Mouse (Mus musculus): Measurements from ENCODE around the gene Trim17. TPM values are rescaled to one million over a fixed set of nuclear protein-coding genes. Genes with fewer than 3 reads are reported as not detected.

The Trim17 gene
- polyA plus RNA-seq, 1 experiment from 2014 or later, result 0.32 TPM

DNA sequence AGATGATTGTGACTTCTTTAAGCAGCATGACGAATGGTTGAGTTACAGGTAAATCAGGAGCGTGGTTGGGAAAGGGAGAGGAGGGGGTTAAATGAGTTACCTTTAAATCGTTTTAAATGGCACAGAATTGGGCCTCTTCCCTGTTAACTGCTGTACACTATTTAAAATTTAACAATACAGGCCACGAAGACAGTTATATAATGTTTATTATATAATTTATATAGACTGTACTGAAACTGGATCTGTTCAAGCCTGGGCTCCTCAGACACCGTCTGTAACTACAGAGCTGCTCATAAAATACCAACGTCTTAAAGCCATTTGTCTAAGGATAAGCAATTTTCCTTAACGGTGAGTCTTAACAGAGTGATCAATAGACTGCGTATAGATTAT, 1.4 kb downstream of the Trim17 start:
- ATAC-seq (replicated peaks; ENCODE audit: low FRiP score, low read depth) (no peak), DNase-seq (ENCODE audit: low spot score) (no peak)
- Histone ChIP-seq H3K27me3 (ENCODE audit: insufficient read depth, low read length) (no peaks in the 10 kb centered on the region), H3K9me3 (replicated peaks; ENCODE audit: low read length) (no peaks in the 10 kb centered on the region), H3K4me1 (replicated peaks; ENCODE audit: insufficient read depth, low read length) (peaks cover 10% of the 10 kb centered on the region; the same call in 1 of the 2 replicates), H3K36me3 (ENCODE audit: insufficient read depth, low read length) (no peaks in the 10 kb centered on the region), H3K27ac (no peak overlapping the region; the same call in 1 of the 2 replicates), H3K9ac (ENCODE audit: low read depth, low read length) (peak overlapping the region; percentile 87), H3K4me2 (ENCODE audit: low read length) (peak overlapping the region; percentile 66), H3K4me3 (replicated peaks; ENCODE audit: low read depth, low read length) (peak overlapping the region; percentile 76)
- WGBS, result 16% methylated on average over 8 of the region's 8 CpGs
- no peak for TF ChIP-seq CTCF (IDR thresholded peaks at IDR 0.05; ENCODE audit: low read depth)

DNA sequence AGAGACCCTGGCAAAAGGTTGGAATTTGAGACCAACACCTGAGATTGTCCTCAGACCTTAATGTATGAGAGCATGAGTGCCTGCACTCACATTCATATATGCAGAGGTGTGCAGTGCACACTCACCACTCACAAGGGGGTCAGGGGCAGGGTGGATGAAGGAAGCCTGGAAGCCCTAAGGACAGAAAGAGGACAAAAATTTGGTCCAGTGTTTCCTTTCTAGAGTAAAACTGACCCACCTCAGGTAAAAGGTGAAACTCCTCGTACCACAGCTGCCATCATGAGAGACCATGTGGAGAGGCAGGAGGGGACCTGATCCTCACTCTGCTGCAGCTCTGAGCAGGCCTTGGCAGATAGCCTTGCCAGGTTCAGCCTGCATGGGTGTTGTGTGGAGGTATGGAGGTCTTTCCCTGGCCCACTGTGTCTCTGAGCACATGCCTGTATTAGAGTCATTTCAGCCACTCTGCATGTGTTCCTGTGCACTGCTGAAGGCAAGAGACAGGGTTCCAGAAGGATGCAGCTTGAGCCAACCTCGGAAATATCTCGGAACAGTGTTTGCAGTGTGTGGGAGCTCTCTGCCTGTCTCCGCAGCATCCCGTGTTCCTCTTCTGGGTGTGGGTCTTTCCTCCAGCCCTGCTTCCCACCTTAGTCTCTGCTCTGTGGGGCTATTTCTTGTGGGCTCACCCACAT, 2.9 kb downstream of the Trim17 start:
- DNase-seq (ENCODE audit: low spot score), result no peak
- 72% methylated on average over 5 of the region's 5 CpGs for WGBS

DNA sequence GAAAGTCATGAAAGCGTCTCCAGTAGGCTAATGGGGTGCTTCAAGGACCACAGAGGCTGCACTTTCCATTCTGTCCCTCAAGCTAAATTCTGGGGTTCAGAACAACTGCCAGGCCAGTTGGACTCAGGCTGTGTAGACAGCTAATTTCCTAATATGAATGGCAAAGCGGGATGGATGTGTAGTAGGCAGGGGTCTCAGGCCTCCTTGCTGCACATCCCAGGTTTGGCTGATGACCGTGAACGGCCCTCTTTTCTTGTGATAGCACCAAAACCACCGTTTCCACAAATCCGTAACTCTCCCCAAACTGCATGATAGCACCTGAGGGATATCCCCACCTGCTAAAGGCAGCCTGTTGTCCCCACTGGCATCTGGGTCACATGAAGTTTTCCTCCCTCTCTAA, 4.1 kb downstream of the Trim17 start:
- H3K4me1 ChIP-seq (replicated peaks; ENCODE audit: insufficient read depth, low read length), result peaks cover 10% of the 10 kb centered on the region; the same call in 1 of the 2 replicates
- WGBS, result 85% methylated on average over 6 of the region's 6 CpGs
- H3K9me3 ChIP-seq (replicated peaks; ENCODE audit: low read length), result no peaks in the 10 kb centered on the region
- H3K4me3 ChIP-seq (replicated peaks; ENCODE audit: low read depth, low read length), result no peak overlapping the region
- H3K9ac ChIP-seq (ENCODE audit: low read depth, low read length), result no peak overlapping the region
- ATAC-seq (replicated peaks; ENCODE audit: low FRiP score, low read depth) (no peak), DNase-seq (ENCODE audit: low spot score) (no peak)
- H3K36me3 ChIP-seq (ENCODE audit: insufficient read depth, low read length), result no peaks in the 10 kb centered on the region
- no peak for TF ChIP-seq CTCF (IDR thresholded peaks at IDR 0.05; ENCODE audit: low read depth)
- no peak overlapping the region for H3K27ac ChIP-seq
- H3K4me2 ChIP-seq (ENCODE audit: low read length), result no peak overlapping the region
- no peaks in the 10 kb centered on the region for H3K27me3 ChIP-seq (ENCODE audit: insufficient read depth, low read length)

More for the DNA sequence above, 2.9 kb downstream of the Trim17 start:
- no peaks in the 10 kb centered on the region for H3K9me3 ChIP-seq (replicated peaks; ENCODE audit: low read length)
- no peak overlapping the region for H3K27ac ChIP-seq
- H3K4me3 ChIP-seq (replicated peaks; ENCODE audit: low read depth, low read length), result no peak overlapping the region
- H3K4me1 ChIP-seq (replicated peaks; ENCODE audit: insufficient read depth, low read length), result peaks cover 10% of the 10 kb centered on the region; the same call in 1 of the 2 replicates
- peak overlapping the region; percentile 66 for H3K4me2 ChIP-seq (ENCODE audit: low read length)
- no peak for TF ChIP-seq CTCF (IDR thresholded peaks at IDR 0.05; ENCODE audit: low read depth)
- H3K27me3 ChIP-seq (ENCODE audit: insufficient read depth, low read length), result no peaks in the 10 kb centered on the region
- no peak for ATAC-seq (replicated peaks; ENCODE audit: low FRiP score, low read depth)
- no peaks in the 10 kb centered on the region for H3K36me3 ChIP-seq (ENCODE audit: insufficient read depth, low read length)
- no peak overlapping the region for H3K9ac ChIP-seq (ENCODE audit: low read depth, low read length)

DNA sequence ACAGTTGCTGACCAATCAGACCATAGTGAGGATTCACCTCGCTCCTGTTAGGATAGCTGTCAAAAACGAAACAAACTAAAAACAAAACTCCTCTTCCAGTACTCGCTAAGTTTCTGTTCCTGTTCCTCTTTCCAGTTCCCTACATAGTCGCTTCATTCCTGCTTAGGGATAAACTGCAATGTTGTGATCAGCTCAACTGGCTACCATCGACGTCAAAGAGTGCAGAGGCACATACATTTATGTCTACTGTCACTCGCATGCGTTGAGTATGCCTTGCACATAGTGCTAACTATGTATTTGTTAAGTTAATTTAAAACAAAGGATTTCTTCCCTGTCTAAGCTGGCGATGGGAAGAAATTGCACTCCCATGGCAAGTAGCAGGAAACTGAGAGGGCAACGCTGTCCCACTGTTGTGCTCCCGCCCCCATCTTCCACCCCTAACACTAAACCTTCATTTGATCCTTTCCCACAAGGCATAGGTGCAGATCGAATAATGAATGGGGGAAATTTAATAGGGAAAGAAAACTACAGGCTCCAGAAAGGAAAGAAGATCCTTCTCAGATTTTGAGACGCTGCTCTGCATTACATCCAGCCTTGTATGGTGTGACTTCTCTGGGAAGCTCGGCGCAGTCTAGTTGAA, 4.8 kb downstream of the Trim17 start:
- Histone ChIP-seq H3K27ac (no peak overlapping the region), H3K4me1 (replicated peaks; ENCODE audit: insufficient read depth, low read length) (peaks cover 10% of the 10 kb centered on the region; the same call in 1 of the 2 replicates), H3K4me3 (replicated peaks; ENCODE audit: low read depth, low read length) (peak overlapping the region; percentile 39), H3K4me2 (ENCODE audit: low read length) (peak overlapping the region; percentile 75), H3K9me3 (replicated peaks; ENCODE audit: low read length) (no peaks in the 10 kb centered on the region), H3K27me3 (ENCODE audit: insufficient read depth, low read length) (no peaks in the 10 kb centered on the region), H3K36me3 (ENCODE audit: insufficient read depth, low read length) (no peaks in the 10 kb centered on the region), H3K9ac (ENCODE audit: low read depth, low read length) (peak overlapping the region; percentile 46; the same call in 1 of the 2 replicates)
- DNase-seq (ENCODE audit: low spot score), result no peak
- ATAC-seq (replicated peaks; ENCODE audit: low FRiP score, low read depth), result no peak
- 28% methylated on average over 15 of the region's 15 CpGs for WGBS
- TF ChIP-seq CTCF (IDR thresholded peaks at IDR 0.05; ENCODE audit: low read depth), result no peak

DNA sequence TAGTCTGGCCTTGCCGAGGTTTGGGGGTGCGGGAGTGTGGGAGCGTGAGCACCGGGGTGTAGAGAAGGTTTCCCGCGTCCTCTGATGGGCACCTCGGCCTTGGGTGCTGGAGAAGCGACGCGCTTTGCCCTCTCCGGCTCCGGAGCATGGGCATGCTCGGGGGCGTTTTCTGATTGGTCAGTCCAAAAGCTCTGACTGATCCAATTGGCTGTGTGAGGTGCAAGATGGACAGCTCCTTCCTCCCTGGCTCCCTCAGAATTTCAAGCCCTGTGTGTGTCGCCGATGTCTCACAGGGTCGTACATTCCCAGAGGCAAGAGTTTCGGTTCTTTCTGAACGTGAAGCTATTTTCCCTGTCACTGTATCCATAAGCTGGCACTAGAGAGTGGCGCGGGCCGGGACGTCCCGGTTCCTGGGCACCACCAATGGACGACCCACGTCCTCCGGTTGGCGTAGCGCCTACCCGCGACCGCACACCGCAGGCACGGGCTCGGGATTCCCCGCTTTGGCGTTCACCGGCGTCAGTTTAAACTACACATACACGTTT, 5.5 kb downstream of the Trim17 start:
- no peaks in the 10 kb centered on the region for H3K27me3 ChIP-seq (ENCODE audit: insufficient read depth, low read length)
- H3K9ac ChIP-seq (ENCODE audit: low read depth, low read length), result peak overlapping the region; percentile 46
- peak; percentile 81 for ATAC-seq (replicated peaks; ENCODE audit: low FRiP score, low read depth)

DNA sequence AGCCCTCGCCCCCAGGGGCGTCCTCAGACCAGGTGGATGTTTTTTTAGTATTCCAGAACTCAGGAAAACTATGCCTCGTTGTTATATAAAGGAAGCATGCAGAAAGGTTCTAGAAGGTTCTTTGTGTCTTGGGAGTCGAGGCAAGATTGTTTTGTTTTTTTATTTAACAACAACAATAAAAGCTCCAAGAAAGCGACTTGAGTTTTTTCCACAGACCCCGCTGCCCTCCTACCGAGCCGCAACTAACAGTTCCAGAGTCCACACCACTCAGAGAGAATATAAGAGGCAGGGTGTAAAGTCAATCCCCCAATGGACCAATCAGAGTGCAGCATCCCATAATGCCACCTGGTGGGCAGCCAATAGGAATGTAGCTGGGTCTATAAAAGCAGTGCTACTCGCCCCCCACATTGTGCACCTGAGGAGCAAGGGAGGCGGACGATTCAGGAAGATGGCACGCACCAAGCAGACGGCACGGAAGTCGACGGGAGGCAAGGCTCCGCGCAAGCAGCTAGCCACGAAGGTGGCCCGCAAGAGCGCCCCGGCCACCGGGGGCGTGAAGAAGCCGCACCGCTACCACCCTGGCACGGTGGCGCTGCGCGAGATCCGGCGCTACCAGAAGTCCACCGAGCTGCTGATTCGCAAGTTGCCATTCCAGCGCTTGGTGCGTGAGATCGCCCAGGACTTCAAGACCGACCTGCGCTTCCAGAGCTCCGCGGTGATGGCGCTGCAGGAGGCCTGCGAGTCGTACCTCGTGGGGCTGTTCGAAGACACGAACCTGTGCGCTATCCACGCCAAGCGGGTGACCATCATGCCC, 7.1 kb downstream of the Trim17 start:
- Histone ChIP-seq H3K36me3 (ENCODE audit: insufficient read depth, low read length) (no peaks in the 10 kb centered on the region), H3K27ac (no peak overlapping the region), H3K4me1 (replicated peaks; ENCODE audit: insufficient read depth, low read length) (peaks cover 15% of the 10 kb centered on the region), H3K27me3 (ENCODE audit: insufficient read depth, low read length) (no peaks in the 10 kb centered on the region), H3K4me3 (replicated peaks; ENCODE audit: low read depth, low read length) (no peak overlapping the region), H3K4me2 (ENCODE audit: low read length) (no peak overlapping the region), H3K9me3 (replicated peaks; ENCODE audit: low read length) (no peaks in the 10 kb centered on the region), H3K9ac (ENCODE audit: low read depth, low read length) (no peak overlapping the region)
- DNase-seq (ENCODE audit: low spot score) (no peak), ATAC-seq (replicated peaks; ENCODE audit: low FRiP score, low read depth) (no peak)
- TF ChIP-seq CTCF (IDR thresholded peaks at IDR 0.05; ENCODE audit: low read depth), result no peak
- 72% methylated on average over 50 of the region's 50 CpGs for whole genome bisulfite sequencing

More for the DNA sequence above, 5.5 kb downstream of the Trim17 start:
- Histone ChIP-seq H3K4me1 (replicated peaks; ENCODE audit: insufficient read depth, low read length) (peaks cover 15% of the 10 kb centered on the region), H3K9me3 (replicated peaks; ENCODE audit: low read length) (no peaks in the 10 kb centered on the region), H3K36me3 (ENCODE audit: insufficient read depth, low read length) (no peaks in the 10 kb centered on the region), H3K27ac (no peak overlapping the region), H3K4me2 (ENCODE audit: low read length) (peak overlapping the region; percentile 75), H3K4me3 (replicated peaks; ENCODE audit: low read depth, low read length) (peak overlapping the region; percentile 39)
- TF ChIP-seq CTCF (IDR thresholded peaks at IDR 0.05; ENCODE audit: low read depth), result peak; percentile 46
- 1% methylated on average over 40 of the region's 40 CpGs for WGBS
- peak; percentile 93 for DNase-seq (ENCODE audit: low spot score)

All from kidney, postnatal 0 days (tissue).